Mouse (Mus musculus) retina, postnatal 1 day (tissue): ENCODE measurements around the gene Pmel.
A peak's percentile ranks its signal among the peaks of the same experiment; 100 is the strongest.

Source experiments
- DNase-seq: peaks from one replicate; pipeline ENCODE4 v3.0.0-alpha.2; 2012

Pmel gene

GRCm38 (mm10) chr10:128703895-128704294, at the start of gene Pmel:
TSS of gene Pmel (plus strand) at chr10:128704195.
- no peak for DNase-seq

- DNase-seq: no peak
Observed at GRCm38 (mm10) chr10:128655254-128655653, 48.7 kb upstream of the Pmel start.

GRCm38 (mm10) chr10:128656731-128657130, 47.3 kb upstream of the Pmel start:
- no peak for DNase-seq

DNA sequence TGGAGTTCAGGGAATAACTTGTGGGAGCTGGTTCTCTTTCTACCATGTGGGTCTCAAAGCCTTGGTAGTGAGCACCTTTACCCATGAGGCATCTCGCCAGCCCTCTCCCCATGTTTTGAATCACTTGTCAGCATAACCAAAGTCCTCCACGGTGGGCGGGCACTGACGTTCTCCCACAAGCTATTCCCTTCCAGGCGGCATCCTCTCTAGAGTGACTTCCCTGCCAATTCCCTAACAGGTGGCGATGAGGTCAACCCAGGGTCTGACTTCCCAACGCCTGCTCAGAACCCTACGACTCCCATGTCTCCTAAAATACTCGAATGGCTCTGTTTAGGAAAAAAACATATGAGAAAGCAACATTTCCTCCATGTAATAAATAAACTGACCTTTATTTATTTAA, 46.2 kb upstream of the Pmel start:
- no peak for DNase-seq

- DNase-seq: no peak
Observed at GRCm38 (mm10) chr10:128659490-128659889, 44.5 kb upstream of the Pmel start.

DNA sequence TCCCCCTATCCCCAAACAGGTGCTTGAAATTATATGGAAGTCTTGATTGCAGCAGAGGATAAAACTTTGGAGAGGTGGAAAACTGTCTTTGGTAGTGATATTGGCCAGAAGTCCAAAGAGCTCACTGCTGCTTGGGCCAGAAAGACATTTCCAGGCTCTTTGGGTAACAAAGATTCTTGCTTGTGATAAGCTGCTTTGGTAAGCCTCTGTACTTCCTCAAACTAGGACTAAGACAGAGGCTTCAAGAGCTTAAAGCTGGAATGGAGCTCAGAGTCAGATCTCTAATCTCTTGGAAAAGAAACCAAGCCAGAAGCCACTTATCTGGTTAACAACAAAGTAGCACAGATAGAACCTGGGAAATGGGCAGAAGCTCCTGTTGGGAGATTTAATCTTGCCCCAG, 41.5 kb upstream of the Pmel start:
- DNase-seq: peak; percentile 15

DNA sequence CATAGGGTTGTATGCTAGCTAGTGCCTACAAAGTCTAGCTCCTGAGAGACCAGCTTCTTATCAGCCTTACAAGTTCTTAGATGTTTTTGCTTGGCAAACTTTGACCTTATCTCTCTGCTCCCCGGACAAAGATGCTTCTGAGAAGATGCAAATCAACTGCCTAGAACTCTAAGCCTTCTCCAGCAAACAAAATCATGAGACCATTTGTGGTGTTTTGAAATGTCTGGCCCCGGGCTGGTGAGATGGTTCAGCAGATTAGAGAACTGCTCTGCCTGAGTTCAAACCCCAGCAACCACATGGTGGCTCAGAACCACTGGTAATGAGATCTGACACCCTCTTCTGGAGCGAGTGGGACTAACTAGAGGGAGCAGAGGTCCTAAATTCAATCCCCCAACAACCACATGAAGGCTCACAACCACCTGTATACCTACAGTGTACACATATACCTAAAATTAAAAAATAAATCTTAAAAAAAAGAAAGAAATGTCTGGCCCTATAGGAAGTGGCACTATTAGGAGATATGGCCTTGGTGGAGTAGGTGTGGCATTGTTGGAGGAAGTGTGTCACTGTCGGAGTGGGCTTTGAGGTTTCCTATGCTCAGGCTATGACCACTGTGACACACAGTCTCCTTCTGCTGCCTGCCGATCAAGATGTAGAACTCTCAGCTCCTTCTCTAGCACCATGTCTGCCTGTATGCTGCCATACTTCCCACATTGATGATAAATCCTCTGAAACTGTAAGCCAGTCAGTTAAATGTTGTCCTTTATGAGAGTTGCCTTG, 40.4 kb upstream of the Pmel start:
- no peak for DNase-seq

DNA sequence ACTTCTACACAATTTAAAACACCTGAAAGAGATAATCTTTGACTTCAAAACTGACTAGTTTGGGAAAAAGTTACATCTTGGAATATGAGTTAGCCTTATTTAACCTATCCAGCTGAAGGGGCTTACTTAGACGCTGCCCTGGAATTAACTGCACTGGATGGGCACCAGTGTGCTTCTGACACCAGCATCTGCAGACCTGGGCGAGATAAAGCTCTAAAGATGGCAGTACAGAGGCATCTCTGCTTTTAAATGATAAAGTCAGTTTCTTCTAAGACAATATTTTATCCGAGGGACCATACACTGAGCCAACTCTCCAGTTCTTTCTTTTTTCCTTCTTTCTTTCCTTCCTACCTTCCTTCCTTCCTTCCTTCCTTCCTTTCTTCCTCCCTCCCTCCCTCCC, 39.2 kb upstream of the Pmel start:
- no peak for DNase-seq

DNA sequence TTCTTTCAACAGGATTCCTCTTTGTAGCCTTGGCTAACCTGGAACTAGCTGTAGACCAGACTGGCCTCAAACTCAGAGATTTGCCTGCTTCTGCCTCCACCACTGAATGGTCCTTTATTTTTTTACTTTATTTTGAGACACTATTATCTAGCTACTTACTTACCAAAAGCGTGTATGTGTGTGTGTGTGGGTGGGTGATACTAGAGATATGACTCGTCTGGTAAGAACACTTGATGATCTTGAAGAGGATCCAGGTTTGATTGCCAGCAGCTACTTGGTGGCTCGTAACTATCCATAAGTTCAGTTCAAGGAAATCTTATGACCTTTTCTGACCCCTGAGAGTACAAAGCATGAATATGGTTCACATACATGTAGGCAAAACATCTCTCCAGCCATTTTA, 38.7 kb upstream of the Pmel start:
- no peak for DNase-seq

DNA sequence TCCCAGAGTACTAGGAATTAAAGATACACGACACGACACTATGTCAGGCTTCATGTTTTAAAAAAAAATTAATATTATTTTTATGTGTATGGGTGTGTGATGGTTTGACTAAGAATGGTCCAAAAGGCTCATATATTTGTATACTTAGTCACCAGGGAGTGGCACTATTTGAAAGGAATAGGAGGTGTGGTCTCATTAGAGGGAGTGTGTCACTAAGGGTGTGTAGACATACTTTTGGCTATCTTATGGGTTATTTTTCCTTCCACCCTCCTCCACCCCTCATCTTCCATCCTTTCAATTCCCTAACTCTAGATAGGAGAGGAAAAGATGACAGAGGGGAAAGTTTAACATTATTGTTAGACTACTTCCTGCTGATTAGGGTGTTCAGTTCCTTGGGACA, 38.2 kb upstream of the Pmel start:
- DNase-seq: no peak

- peak; percentile 76 for DNase-seq
Observed at GRCm38 (mm10) chr10:128668790-128669672, 35.0 kb upstream of the Pmel start.

GRCm38 (mm10) chr10:128671148-128671547, 32.8 kb upstream of the Pmel start:
- no peak for DNase-seq

DNA sequence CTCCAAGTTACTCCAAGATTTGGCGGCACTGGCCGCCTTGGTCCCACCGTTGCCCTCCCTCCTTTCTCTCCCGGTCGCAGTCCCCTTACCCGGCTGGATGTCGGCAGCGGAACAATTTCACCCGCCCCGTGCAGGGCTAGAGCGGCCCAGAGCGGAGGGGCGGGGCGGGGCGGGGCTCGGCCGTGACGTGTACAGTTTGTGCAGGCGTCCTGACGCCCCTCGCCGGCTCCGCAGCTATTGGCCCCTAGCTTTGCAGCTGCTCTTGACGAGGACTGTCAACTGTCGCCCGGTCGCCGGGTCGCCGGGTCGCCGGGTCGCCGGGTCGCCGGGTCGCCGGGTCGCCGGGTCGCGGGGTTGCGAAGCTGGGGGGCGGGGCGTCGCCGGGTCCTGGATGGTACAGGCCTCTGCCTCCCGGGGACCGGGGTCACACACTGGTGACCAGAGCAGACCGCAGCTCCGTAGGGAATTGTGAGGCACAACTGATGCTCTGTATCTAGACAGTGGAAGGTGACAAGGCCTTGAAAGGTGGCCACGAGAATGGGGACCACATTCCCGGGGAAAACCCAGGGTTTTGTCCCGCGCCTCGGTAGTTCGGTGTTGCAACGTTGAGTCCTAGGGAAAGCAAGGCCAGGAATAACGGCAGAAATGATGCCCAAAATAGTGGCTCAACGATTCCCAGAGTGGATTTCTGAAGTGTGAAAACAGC, 30.1 kb upstream of the Pmel start, which contains the start of gene Suox:
Gene Suox, minus strand, starts transcription at position 311 of the 706 bp plus-strand sequence.
- DNase-seq: peak; percentile 92

- DNase-seq: peak; percentile 64
Observed at GRCm38 (mm10) chr10:128674469-128675008, 29.5 kb upstream of the Pmel start.

DNA sequence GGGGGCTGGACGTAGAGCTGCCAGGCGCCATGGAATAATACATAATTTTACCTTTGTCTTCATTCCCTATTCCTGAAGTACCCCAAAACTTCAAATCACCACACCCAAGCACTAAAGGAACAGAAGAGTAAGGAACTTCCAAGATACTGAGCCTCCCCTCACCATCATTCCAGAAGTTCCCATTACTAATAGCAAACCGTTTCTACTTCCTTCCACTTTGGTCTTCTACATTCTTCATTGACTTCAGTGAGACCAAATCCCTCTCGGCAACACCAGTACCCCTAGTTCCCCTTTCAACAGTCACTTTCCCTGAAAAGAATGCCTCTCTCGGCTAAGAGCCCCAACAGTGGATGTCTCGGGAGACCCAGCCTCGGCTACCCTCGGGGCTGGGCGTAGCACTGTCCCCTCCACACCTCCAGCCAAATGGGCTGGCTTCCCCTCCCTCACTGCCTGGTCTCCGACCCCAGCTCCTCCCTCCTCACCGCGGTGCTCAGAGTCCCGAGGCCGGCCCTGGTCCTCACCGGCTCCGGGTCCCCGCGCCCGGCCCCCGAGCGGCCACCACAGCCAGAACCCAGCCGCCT, 8.5 kb upstream of the Pmel start:
- no peak for DNase-seq

DNA sequence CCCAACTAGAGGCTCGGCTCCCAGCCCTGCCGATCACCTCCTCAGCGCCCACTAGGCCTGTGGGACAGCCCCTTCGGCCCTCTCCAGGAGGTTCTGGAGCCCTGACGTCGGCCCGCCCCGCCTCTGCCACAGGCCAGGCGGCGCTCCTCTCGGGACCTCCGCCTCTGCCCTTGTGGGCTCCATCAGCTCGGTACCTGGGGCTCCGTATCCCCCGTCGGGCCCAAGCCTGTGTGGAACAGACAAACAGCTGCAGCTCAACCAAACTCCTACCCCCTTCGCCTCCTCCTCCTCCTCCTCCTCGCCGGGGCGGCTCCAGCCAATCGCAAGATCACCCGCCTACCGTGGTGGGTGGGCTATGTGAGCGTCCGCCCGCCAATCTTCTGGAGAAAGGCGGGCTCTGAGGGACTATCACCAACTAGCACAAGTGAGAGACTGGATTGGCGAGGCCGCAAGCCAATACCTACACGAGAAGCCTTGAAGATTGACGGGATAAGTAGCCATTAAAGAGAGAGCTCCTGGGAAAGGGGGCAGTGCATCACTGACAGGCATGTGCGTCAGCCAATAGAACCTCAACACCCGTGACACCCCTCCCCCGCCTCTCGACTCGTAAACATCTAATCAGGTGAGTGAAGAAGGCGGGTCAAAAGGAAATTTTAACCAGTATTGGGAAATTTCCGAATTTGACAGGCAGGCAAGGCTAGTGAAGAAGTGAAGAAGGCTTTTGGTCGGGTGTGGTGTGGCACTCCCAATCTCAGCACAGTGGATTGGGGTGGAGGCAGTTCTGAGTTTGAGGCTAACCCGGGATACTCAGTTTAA, 7.8 kb upstream of the Pmel start, which contains the start of gene Rab5b:
Gene Rab5b, minus strand, starts transcription at position 273 of the 816 bp plus-strand sequence.
- peak; percentile 100 for DNase-seq

DNA sequence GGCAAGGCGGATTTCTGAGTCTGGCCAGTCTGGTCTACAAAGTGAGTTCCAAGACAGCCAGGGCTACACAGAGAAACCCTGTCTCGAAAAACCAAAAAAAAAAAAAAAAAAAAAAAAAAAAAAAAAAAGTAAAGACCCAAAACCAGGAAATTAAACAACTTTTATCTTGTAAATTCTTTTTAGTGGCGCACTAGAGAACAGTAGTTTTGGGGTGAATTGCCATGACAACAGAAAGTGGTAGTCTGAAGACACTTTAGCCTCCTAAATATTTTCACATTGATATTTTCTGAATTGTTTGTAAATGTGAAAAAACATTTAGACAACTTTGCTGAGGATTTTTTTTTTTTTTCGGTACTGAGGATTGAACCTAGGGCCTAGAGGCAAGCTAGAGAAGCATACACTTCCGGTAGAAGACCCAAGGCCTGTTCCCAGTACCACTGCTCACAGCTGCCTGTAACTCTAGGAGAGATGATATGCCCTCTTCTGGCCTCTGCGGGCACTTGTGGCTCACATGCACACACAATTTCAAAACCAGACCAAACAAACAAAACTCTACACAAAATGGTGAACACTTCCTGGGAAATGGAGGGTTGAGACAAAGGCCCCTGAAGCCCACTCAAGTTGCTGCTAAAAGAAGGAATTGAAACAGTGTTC, 6.8 kb upstream of the Pmel start:
- DNase-seq: peak; percentile 21

DNA sequence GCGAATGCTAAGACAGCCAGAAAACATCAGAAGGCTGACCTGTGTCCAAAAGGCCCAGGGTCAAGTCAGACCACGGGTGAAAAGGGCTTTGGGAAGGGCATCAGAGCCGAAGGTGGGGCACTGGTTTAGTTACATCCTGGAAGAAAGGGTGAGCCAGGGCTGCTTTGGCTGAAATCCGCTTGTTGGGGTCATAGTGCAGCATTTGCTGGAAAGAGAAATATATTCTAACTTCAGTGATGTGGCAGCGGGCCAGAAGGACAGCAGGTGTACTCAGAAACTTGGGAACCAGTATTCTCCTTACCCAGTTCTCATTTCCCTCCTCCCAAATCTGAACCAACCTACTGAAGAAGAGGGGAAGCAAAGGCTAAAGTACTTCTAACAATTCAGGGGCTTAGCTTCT, 5.0 kb upstream of the Pmel start:
- no peak for DNase-seq

- DNase-seq: no peak
Observed at GRCm38 (mm10) chr10:128699611-128700010, 4.4 kb upstream of the Pmel start.

- no peak for DNase-seq
Observed at GRCm38 (mm10) chr10:128700712-128701111, 3.3 kb upstream of the Pmel start.
